Mouse (Mus musculus): ENCODE measurements at regions not wholly inside any gene's neighbourhood (a gene's known extent, or its start where the extent isn't known, plus 50 kb on each side); places are given as distances from the start of the nearest gene placed in this dataset.

- H3K4me3 ChIP-seq (replicated peaks; ENCODE audit: extremely low read depth, low read depth, low read length), result no peak overlapping the region
- DNase-seq, result no peak
- H3K4me1 ChIP-seq (ENCODE audit: control insufficient read depth, insufficient read depth, low read length), result no peaks in the 10 kb centered on the region
- TF ChIP-seq CTCF (IDR thresholded peaks at IDR 0.05; ENCODE audit: insufficient read depth, low read length) (no peak), POLR2A (IDR thresholded peaks at IDR 0.05; ENCODE audit: borderline replicate concordance, extremely low read depth, low read depth, low read length) (no peak)
- WGBS, result 52% methylated on average over 12 of the region's 12 CpGs
Measured at GRCm38 (mm10) chr2:166492421-166492820, 221.2 kb downstream of the Prex1 start.

GRCm38 (mm10) chr2:166491861-166492260, 221.8 kb downstream of the Prex1 start:
- WGBS, result 56% methylated on average over 6 of the region's 6 CpGs
- no peak for DNase-seq
- no peaks in the 10 kb centered on the region for H3K4me1 ChIP-seq (ENCODE audit: control insufficient read depth, insufficient read depth, low read length)
- no peak for TF ChIP-seq CTCF (IDR thresholded peaks at IDR 0.05; ENCODE audit: insufficient read depth, low read length)
- no peak for TF ChIP-seq POLR2A (IDR thresholded peaks at IDR 0.05; ENCODE audit: borderline replicate concordance, extremely low read depth, low read depth, low read length)
- no peak overlapping the region for H3K4me3 ChIP-seq (replicated peaks; ENCODE audit: extremely low read depth, low read depth, low read length)

- no peak overlapping the region for H3K4me3 ChIP-seq (replicated peaks; ENCODE audit: extremely low read depth, low read depth, low read length)
- no peaks in the 10 kb centered on the region for H3K4me1 ChIP-seq (ENCODE audit: control insufficient read depth, insufficient read depth, low read length)
- 73% methylated on average over 15 of the region's 15 CpGs for WGBS
- DNase-seq, result no peak
- TF ChIP-seq CTCF (IDR thresholded peaks at IDR 0.05; ENCODE audit: insufficient read depth, low read length), result no peak
- TF ChIP-seq POLR2A (IDR thresholded peaks at IDR 0.05; ENCODE audit: borderline replicate concordance, extremely low read depth, low read depth, low read length), result no peak
Measured at GRCm38 (mm10) chr2:166489041-166489872, 224.4 kb downstream of the Prex1 start.

GRCm38 (mm10) chr2:166487688-166488087, 225.9 kb downstream of the Prex1 start:
- DNase-seq, result no peak
- Histone ChIP-seq H3K4me1 (ENCODE audit: control insufficient read depth, insufficient read depth, low read length) (no peaks in the 10 kb centered on the region), H3K4me3 (replicated peaks; ENCODE audit: extremely low read depth, low read depth, low read length) (no peak overlapping the region)
- no peak for TF ChIP-seq POLR2A (IDR thresholded peaks at IDR 0.05; ENCODE audit: borderline replicate concordance, extremely low read depth, low read depth, low read length)
- no peak for TF ChIP-seq CTCF (IDR thresholded peaks at IDR 0.05; ENCODE audit: insufficient read depth, low read length)
- 78% methylated on average over 15 of the region's 15 CpGs for WGBS

- Histone ChIP-seq H3K4me3 (replicated peaks; ENCODE audit: extremely low read depth, low read depth, low read length) (no peak overlapping the region), H3K4me1 (ENCODE audit: control insufficient read depth, insufficient read depth, low read length) (no peaks in the 10 kb centered on the region)
- no peak for DNase-seq
- no peak for TF ChIP-seq CTCF (IDR thresholded peaks at IDR 0.05; ENCODE audit: insufficient read depth, low read length)
- TF ChIP-seq POLR2A (IDR thresholded peaks at IDR 0.05; ENCODE audit: borderline replicate concordance, extremely low read depth, low read depth, low read length), result no peak
- WGBS, result 54% methylated on average over 4 of the region's 4 CpGs
Measured at GRCm38 (mm10) chr2:166485788-166486187, 227.8 kb downstream of the Prex1 start.

GRCm38 (mm10) chr2:166485361-166485760, 228.3 kb downstream of the Prex1 start:
- TF ChIP-seq POLR2A (IDR thresholded peaks at IDR 0.05; ENCODE audit: borderline replicate concordance, extremely low read depth, low read depth, low read length) (no peak), CTCF (IDR thresholded peaks at IDR 0.05; ENCODE audit: insufficient read depth, low read length) (no peak)
- Histone ChIP-seq H3K4me3 (replicated peaks; ENCODE audit: extremely low read depth, low read depth, low read length) (no peak overlapping the region), H3K4me1 (ENCODE audit: control insufficient read depth, insufficient read depth, low read length) (no peaks in the 10 kb centered on the region)
- no peak for DNase-seq
- 61% methylated on average over 6 of the region's 6 CpGs for WGBS

- 81% methylated on average over 6 of the region's 6 CpGs for WGBS
- DNase-seq, result no peak
- TF ChIP-seq POLR2A (IDR thresholded peaks at IDR 0.05; ENCODE audit: borderline replicate concordance, extremely low read depth, low read depth, low read length), result no peak
- TF ChIP-seq CTCF (IDR thresholded peaks at IDR 0.05; ENCODE audit: insufficient read depth, low read length), result no peak
- H3K4me1 ChIP-seq (ENCODE audit: control insufficient read depth, insufficient read depth, low read length), result no peaks in the 10 kb centered on the region
- H3K4me3 ChIP-seq (replicated peaks; ENCODE audit: extremely low read depth, low read depth, low read length), result no peak overlapping the region
Measured at GRCm38 (mm10) chr2:166483617-166484319, 229.9 kb downstream of the Prex1 start.

- H3K4me3 ChIP-seq (replicated peaks; ENCODE audit: extremely low read depth, low read depth, low read length), result no peak overlapping the region
- TF ChIP-seq POLR2A (IDR thresholded peaks at IDR 0.05; ENCODE audit: borderline replicate concordance, extremely low read depth, low read depth, low read length) (no peak), CTCF (IDR thresholded peaks at IDR 0.05; ENCODE audit: insufficient read depth, low read length) (no peak)
- 58% methylated on average over 14 of the region's 14 CpGs for WGBS
- no peaks in the 10 kb centered on the region for H3K4me1 ChIP-seq (ENCODE audit: control insufficient read depth, insufficient read depth, low read length)
- no peak for DNase-seq
Measured at GRCm38 (mm10) chr2:166482720-166483616, 230.7 kb downstream of the Prex1 start.

- no peak overlapping the region for H3K4me3 ChIP-seq (replicated peaks; ENCODE audit: extremely low read depth, low read depth, low read length)
- DNase-seq, result no peak
- H3K4me1 ChIP-seq (ENCODE audit: control insufficient read depth, insufficient read depth, low read length), result no peaks in the 10 kb centered on the region
- WGBS, result 92% methylated on average over 7 of the region's 7 CpGs
- no peak for TF ChIP-seq POLR2A (IDR thresholded peaks at IDR 0.05; ENCODE audit: borderline replicate concordance, extremely low read depth, low read depth, low read length)
- no peak for TF ChIP-seq CTCF (IDR thresholded peaks at IDR 0.05; ENCODE audit: insufficient read depth, low read length)
Measured at GRCm38 (mm10) chr2:166481774-166482173, 231.9 kb downstream of the Prex1 start.
